Mouse (Mus musculus): ENCODE results near the gene Camkk2.

The Camkk2 gene

GRCm38 (mm10) chr5:122779277-122779834 is at the start of gene Camkk2:
Camkk2 (minus strand) TSS chr5:122779409.
- 1% methylated on average over 57 of the region's 63 CpGs for WGBS

- 81% methylated on average over 8 of the region's 8 CpGs for WGBS
These were observed 45.9 kb upstream of the Camkk2 start for GRCm38 (mm10) chr5:122825099-122825498.

GRCm38 (mm10) chr5:122824450-122824849 is 45.2 kb upstream of the Camkk2 start:
- 68% methylated on average over 6 of the region's 6 CpGs for WGBS

GRCm38 (mm10) chr5:122823976-122824375 is 44.8 kb upstream of the Camkk2 start:
- WGBS = 64% methylated on average over 1 of the region's 1 CpGs

GRCm38 (mm10) chr5:122822441-122822840 is 43.2 kb upstream of the Camkk2 start:
- WGBS = 89% methylated on average over 4 of the region's 4 CpGs

- 1% methylated on average over 10 of the region's 10 CpGs for WGBS
These were observed 42.3 kb upstream of the Camkk2 start for GRCm38 (mm10) chr5:122821524-122821885.

GRCm38 (mm10) chr5:122820777-122821523 is 41.7 kb upstream of the Camkk2 start, which contains the start of gene Anapc5:
Anapc5 (minus strand) TSS chr5:122821339.
- 0% methylated on average over 55 of the region's 55 CpGs for WGBS

GRCm38 (mm10) chr5:122812699-122813098 is 33.5 kb upstream of the Camkk2 start:
- 67% methylated on average over 3 of the region's 3 CpGs for WGBS

GRCm38 (mm10) chr5:122811364-122812079 is 32.3 kb upstream of the Camkk2 start:
- WGBS = 80% methylated on average over 9 of the region's 9 CpGs

DNA sequence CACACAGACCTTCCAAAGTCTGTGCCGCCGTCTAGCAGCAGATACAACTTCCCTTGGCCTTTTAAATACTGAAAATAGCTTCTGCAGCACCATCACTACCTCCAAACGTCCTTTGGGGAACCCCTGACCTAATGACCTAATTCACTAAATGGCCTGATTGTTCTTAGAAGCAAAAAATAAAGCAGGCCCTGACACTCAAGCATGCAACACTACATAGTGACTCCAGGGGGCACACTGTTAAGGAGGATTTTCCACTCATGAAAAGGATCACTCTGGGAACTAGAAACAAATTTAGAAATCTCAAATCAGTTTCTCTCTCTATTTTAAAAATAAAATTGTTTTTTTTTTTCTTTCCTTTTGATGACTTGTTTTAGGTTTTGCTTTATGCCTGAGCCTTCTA is 26.3 kb upstream of the Camkk2 start:
- WGBS = 58% methylated on average over 3 of the region's 3 CpGs

DNA sequence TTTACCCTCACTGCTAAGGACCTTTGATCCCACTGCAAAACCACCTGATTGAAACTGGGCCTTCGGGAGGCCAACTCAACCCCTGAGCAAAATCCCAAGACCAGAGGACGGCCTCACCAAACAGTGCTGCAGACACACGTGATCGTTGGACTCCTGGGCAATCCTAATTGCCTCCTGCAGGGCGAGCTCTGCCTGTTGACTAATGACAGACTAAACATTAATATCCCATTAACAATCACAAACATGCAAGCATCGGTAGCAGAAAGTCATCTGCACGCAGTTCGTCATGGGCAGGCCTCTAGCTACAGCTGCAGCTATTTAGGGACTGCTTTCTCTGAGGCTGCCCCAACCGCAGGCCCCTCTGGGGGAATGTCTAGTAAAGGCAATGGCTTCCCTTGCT is 23.5 kb upstream of the Camkk2 start:
- 80% methylated on average over 9 of the region's 9 CpGs for WGBS

DNA sequence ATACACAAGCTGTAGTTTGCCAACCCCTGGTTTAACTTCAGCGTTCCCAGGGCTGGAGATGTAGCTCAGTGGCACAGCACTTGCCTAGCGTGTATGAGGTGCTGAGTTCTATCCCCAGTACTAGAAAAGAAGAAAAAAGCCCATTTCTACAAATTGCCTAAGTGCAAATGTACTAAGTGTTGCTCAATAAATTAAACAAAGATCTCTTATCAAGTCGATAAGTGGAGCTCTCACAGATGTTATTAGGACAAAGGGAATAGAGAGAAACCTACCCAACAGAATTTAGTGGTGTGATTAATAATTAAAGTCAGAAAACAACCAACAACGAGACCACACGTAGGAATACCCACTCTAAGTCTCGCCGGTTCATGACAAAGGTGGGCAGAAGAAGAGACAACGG is 22.5 kb upstream of the Camkk2 start:
- WGBS = 91% methylated on average over 8 of the region's 8 CpGs

GRCm38 (mm10) chr5:122800345-122801010 is 21.3 kb upstream of the Camkk2 start:
- WGBS = 67% methylated on average over 13 of the region's 13 CpGs

GRCm38 (mm10) chr5:122799379-122800344 is 20.5 kb upstream of the Camkk2 start:
- 36% methylated on average over 17 of the region's 17 CpGs for WGBS

DNA sequence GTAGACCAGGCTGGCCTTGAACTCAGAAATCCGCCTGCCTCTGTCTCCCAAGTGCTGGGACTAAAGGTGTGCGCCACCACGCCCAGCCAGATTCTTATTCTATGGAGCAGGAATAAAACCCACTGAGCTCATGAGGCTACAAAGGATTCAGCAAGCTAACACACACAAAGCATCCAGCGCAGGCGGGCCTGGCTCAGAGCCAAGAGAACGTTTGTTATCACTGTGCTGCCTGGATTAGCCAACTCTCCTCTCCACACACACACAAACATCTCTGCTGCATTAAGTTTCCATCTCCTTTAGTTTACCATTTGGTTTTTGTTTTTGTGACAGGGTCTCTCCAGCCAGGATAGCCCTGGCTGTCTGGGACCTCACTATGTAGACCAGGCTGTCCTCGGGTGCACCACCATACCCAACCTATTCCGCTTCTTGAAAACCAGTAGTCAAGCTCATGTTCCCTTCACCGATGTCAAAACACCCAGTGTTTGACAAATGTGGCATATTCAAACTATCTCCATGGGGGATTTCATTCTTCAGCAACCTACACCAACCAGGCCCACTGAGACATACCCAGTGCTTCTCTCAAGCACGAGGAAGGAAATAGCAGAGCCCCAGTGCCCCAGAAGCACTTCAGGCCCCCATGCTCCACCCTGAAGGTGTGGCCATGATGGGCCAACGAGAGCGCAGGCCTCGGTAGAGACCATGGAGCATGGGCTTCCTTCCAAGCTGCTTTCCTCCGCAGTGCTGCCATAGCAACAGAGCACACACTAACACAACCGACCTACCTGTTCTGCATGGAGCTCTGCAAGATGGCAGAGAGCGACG is 19.6 kb upstream of the Camkk2 start:
- 26% methylated on average over 17 of the region's 17 CpGs for WGBS

DNA sequence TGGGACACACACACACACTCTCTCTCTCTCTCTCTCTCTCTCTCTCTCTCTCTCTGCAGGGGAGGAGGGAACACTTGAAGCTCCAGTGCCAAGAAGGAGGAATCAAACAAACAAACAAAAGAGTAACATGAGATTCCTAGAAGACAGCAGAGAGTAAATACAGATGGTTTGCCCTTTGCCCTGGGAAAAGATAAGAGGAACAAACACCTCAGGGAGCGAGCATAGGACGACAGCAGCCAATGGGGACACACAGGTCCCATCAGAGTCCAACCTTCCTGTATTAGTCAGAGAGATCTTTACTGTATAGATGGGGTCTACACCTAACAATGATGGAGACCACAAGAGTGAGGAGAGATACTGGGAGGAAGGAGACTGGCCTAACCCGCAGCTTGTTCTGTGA is 18.7 kb upstream of the Camkk2 start:
- 99% methylated on average over 3 of the region's 3 CpGs for WGBS

GRCm38 (mm10) chr5:122788696-122789095 is 9.5 kb upstream of the Camkk2 start:
- WGBS = 91% methylated on average over 2 of the region's 2 CpGs

GRCm38 (mm10) chr5:122786035-122786819 is 7.0 kb upstream of the Camkk2 start:
- 29% methylated on average over 12 of the region's 12 CpGs for WGBS

DNA sequence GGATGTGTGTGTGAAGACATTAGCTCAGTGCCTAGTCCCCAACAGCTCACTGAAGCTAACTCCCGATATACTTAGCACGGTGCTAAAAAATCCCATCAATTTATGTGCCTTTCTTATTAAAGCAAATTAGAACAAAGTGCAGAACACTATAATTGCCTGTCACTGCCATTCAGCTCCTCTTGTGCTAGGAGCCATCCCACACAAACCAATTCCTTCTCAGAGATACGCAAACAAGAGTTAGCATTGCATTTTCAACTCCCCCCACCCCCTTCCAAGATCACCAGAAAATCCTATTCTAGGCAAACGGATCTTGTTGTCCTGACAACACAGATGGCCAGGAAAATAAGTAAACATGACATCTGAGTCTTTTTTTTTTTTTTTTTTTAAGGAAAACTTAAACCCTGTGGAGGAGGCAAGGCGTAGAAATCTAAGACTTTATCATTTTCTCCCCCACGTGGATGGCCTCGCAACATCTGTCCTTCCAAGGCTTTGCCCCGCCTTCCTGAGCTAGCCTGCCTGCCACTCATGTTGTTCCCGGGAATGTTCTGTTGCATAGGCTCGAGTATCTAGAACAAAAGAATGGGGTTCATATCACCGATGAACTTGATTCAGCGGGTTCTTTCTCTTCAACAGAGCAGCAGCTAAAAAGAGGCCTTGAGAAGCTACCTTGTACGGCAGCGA is 4.7 kb upstream of the Camkk2 start:
- 46% methylated on average over 14 of the region's 14 CpGs for WGBS
